Mouse (Mus musculus) layer of hippocampus, postnatal 36 days (tissue): Measurements from ENCODE around the gene Ldb3. TPM values are rescaled to one million over a fixed set of nuclear protein-coding genes. Genes with fewer than 3 reads are reported as not detected.

Source experiments
- DNase-seq, 2 experiments: peaks; one replicate each; pipeline ENCODE4 v3.0.0; 2022
- total RNA-seq, 2 experiments: library from RNA; stranded (reverse); gene quantifications; 2 replicates each; pipeline ENCODE4 v1.2.3; 2021

The Ldb3 gene
- total RNA-seq: 1 to 10 TPM; 3.4 to 4.0 TPM

DNA sequence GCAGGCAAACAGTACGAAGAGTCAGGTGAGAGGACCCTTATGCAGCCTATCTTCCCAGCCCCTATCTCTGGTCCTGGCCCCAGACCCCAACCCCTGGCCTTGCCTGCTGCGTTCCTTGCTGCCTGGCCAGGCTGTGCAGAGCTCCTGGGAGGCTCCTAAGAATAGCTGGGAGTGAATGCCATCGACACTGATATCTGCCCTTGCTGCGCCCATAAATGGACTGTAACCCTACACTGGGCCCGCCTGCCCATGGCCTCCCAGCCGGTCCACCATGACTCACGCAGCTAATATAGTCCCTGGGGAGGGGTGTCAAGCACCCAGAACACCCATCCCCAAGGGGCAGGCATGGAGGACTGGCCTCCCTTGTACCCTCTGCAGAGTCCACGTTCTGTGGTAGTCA lies at the start of gene Ldb3:
TSS of gene Ldb3 (minus strand) at position 185 of the 400 bp plus-strand sequence.
- DNase-seq: no peak

GRCm38 (mm10) chr14:34635721-34636120 lies 47.2 kb upstream of the Ldb3 start:
- DNase-seq: no peak

DNA sequence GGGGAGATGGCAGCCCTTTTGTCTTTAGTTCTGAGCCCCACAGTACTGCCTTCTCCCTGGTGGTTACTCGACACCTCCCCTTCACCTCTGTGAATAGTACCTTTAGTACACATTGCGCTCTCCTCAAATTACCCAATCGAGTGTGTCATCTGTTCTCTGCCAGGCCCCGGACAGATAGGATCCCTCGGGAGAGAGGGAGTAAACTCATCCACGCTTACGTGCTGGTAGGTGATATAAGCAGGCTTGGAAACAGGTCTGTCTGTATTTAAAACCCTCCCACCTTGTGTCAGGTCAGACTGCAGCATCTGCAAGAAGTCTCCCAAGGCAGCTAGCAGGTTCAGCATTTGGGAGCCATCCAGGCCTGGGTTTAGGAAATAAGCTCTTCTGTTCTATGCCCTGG lies 46.7 kb upstream of the Ldb3 start:
- DNase-seq: no peak

DNA sequence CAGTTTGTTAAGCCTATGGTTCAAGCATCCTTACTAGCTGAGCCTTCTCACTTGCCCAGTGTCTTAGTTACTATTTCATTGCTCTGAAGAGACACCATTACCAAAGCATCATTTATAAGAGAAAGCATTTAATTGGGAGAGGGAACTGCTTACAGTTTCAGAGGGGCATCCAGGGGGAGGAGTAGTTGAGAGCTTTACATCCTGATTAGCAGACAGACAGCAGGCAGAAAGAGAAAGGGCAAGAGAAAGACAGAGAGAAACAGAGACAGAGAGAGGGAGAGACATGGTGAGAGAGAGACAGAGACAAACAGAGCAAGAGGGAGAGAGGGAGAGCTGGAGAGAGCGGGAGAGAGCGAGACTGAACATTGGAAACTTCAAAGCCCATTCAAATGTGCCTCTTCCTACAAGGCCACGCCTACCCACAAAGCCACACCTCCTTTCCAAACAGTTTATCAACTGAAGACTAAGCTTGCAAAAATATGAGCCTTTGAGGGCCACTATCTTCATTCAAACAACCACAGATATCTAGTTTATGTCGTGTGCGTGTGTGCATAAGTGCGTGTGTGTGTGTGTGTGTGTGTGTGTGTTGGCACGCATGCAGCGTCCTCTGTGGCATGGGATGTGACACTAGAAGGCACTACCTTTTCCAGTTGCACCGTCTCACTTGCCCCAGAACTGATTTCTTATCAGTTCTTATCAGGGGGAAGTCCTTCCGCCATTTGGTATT lies 44.4 kb upstream of the Ldb3 start:
- no peak for DNase-seq

- no peak for DNase-seq
Observed at GRCm38 (mm10) chr14:34626824-34627223, 38.3 kb upstream of the Ldb3 start.

GRCm38 (mm10) chr14:34623531-34624210 lies 35.2 kb upstream of the Ldb3 start:
- no peak for DNase-seq

DNA sequence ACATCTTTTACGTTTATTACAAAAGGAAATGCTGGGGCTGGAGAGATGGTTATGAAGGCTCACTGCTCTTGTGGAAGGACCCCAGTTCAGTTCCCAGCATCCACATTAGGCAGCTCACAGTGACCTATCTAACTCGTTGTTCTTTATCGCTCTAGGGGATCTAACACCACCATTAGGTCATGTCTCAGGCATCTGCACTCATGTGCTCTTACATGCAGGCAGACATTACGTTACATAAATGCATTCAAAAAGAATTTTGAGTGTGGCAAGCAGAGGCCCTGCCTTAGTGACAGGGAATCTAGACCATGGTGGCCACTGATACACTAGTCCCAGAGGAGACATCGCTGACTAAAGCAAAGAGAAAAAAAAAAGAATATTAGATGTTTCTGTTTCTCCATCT lies 34.6 kb upstream of the Ldb3 start:
- DNase-seq: no peak

- peak in 1 of 2 experiments; percentile 20 for DNase-seq
Observed at GRCm38 (mm10) chr14:34620611-34621376, 32.3 kb upstream of the Ldb3 start.

DNA sequence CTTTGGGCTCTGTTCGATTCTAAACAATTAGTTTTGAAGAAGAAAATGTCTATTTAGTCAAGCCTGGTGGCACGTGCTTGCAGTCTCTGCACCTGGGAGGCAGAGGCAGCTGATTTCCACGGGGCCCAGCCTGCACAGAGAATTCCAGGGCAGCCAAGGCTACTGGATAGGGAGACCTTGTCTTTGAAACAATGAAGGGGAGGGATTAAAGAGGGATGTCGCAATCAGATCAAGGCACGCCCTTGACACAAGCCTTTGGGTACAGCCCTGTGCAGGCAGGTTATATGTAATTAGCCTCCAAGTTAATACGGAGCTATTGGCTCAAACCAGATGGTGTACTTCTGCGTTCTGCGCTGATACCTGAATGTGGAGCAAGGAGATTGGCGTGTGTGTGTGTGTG lies 30.3 kb upstream of the Ldb3 start:
- no peak for DNase-seq

GRCm38 (mm10) chr14:34616821-34617220 lies 28.3 kb upstream of the Ldb3 start:
- DNase-seq: peak; percentile 80 to 82

DNA sequence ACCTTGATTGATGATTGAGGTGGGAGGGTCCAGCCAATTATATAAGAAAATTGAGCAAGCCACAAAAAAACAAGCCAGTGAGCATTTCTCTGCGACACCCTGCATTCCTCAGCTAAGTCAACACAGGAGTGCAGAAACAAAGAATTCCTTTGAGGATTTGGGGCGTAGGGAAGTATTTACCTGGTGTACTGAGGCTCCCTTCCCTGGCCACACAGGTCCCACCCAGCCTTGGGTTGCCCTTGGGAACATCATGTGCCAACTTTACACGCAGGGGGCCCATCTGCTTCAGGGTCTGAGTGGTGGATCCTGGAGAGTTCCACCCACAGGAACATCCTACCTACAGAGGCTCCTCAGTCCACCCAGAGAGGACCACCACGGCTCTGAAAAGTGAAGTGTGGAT lies 27.1 kb upstream of the Ldb3 start:
- DNase-seq: no peak

GRCm38 (mm10) chr14:34615082-34615481 lies 26.6 kb upstream of the Ldb3 start:
- DNase-seq: no peak

GRCm38 (mm10) chr14:34614551-34614950 lies 26.1 kb upstream of the Ldb3 start:
- DNase-seq: no peak

DNA sequence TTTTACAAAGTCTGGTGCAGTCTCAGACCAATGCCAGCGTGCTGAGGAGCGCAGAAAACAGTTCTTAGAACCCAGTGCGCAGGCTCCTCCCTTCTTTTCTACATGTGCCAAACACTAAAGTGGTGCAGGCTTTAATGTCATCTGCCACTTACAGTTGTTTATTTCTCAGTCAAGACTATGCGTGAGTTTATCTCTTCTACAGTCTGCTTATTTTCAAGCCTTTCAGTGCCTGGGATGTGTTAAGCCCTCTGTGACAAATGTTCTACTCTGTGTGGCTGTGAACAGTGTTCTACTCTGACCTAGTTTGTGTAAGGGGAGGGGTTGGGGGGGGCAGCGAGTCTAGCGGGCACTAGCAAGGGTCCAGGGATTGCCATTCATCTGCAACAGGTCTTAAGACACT lies 25.0 kb upstream of the Ldb3 start:
- no peak for DNase-seq

GRCm38 (mm10) chr14:34612222-34612621 lies 23.7 kb upstream of the Ldb3 start:
- DNase-seq: no peak

DNA sequence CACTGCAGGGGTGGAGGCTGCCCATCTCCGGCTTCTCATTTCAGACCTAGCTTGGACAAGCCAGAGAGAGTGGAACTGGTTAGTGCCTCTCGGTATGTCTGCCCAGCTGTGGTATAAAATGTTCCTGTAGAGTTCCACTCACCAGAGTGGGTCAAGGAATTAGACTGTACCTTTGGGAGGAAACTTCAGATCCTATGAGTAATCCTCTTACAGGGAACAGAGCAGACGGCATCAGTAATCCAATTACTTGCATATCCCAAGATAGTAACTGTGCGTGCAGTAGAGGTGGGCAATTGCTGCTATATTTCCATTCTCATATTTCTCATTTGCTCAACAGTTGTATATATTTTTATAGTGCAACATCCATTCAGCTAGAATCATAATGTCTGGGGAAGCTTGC lies 23.1 kb upstream of the Ldb3 start:
- no peak for DNase-seq

DNA sequence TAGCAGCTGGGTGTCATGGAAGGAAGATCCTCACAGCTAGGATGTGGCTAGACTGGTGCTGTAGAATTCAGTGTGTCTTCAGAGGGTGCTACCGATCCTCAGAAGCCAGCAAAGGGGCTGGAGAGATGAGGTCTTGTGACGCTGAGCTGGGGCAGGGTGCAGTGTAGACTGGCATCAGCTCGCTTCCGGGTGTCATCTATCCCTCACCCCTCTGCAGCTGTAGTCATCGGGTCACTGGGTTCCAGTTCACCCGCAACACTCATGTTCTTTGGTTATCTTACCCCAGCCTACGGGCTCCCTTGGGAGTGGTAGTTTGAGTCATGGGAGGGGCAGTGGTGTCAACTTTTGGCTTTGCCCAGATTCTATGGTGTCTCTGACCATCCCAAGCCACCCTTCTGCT lies 13.4 kb upstream of the Ldb3 start:
- DNase-seq: no peak

DNA sequence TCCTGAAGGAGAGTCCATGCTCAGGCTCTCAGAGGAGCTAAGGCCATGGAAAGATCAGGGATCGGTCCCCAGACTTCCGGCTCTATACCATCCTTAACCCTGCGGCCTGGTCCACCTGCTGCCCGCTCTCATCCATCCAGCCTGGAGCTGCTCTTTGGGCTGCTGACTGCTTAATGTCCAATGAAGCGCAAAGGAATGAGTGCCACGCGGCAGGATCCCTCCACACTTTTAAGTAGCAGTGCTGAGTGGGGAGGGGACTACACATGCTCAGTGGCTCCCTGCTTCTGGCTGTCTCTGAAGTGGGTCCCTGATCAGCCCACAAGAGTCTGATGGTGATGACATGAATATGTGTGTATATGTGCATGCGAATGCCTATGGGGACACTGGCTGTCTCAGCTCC lies 11.5 kb upstream of the Ldb3 start, which contains the start of gene Opn4:
TSS of gene Opn4 (minus strand) at position 202 of the 400 bp plus-strand sequence.
- no peak for DNase-seq

GRCm38 (mm10) chr14:34595596-34596255 lies 7.2 kb upstream of the Ldb3 start:
- DNase-seq: no peak

DNA sequence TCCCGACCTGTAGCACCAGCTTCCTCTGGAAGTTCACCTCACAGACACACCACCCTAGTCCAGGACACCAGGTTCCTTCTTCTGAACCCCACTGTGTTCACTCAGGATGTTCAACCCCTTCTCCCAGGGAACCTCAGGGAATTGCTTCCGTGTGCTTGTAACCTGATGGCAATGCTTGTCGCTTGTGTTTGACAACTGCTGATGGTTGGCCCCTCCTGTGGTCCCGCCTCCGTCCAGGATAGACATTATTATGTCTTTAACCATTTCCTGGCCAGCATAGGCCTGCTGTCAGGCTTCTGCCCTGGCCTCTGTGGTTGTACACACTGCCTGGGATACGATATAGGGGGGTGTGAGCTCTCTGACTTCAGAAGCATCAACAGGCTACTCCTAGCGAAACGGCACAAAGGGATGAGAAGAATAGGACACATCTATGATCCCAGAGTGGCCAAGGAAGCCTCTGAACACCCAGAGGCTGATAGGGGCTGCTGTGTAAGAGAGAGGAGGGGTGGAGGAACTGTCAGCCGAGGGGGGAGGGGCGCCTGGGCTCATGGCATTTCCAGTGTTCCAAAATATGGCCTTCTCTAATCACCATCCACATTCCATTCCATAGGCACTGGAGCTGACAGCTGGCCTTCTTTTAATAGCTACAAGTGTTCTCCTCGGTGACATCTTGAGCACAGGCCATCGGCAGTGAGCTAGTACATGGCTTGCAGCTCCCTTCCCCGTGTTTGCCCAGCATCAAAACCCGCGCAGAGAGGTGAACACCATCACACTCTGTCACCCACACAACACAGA lies 3.5 kb upstream of the Ldb3 start:
- no peak for DNase-seq

DNA sequence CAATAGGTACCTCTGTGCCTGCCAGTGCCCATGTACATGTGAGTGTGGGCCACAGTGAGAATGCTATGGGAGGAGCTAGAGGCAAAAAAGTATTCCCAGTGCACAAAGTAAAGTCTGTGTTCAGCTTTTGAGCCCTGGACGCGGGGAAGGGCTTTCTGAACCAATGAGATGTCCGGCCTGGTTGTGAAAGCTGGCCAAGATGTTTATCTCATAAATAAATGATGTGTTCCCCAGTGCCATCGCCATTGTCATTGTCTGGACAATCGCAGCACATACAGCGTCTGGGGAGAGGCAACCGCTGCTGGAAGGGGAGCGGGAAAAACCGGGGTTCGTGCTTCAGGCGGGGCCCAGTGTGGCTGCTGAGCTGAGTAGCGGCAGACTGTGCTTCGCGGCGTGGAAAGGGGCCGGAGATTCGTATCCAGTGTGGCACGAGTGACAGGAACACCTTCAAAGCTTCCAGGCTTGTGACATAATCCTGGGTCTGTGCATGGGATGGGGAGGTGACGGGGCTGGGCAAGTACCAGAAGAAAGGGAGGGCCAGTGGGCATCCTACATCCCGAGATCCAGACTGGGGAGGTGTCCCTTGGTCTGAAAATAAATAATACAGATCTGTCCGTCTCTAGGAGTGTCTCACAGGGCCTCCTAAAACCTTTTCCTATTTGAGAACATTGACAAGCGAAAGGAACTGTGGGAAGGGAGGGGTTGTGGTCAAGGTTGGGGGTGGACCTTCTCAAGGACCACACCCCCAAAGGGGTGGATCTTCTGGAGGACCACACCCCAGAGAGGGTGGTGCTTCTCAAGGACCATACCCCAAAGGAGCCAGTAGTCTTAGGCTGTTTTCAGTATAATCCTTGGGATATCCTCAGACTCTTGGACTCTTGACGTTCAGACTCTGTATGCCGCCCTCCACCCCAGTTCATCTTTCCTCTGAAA lies 2.5 kb upstream of the Ldb3 start:
- DNase-seq: peak in 1 of 2 experiments; percentile 25
